Mouse (Mus musculus) olfactory bulb, adult 2 months (tissue): ENCODE data around the gene Mpdz.

Source experiments
- CTCF ChIP-seq: fragments of 200-500 bp; IDR thresholded peaks from 2 replicates; pipeline ENCODE4 v1.5.1; 2012; ENCODE audit warnings: low read depth, mild to moderate bottlenecking, low read length, moderate library complexity; ENCODE audit not compliant: insufficient read depth
- POLR2A ChIP-seq: fragments of 200-500 bp; IDR thresholded peaks from 2 replicates; pipeline ENCODE4 v1.6.1; 2012; ENCODE audit warnings: mild to moderate bottlenecking, low read depth, low read length, moderate library complexity; ENCODE audit not compliant: insufficient read depth

GRCm38 (mm10) chr4:81396883-81397282 is 45.7 kb downstream of the Mpdz start:
- no peak for TF ChIP-seq CTCF
- TF ChIP-seq POLR2A = no peak
